Mouse (Mus musculus): ENCODE measurements around the gene Mfap3l. TPM values are rescaled to one million over a fixed set of nuclear protein-coding genes. Genes with fewer than 3 reads are reported as not detected.

The Mfap3l gene
- polyA plus RNA-seq, 1 experiment from 2014 or later, result 4.7 TPM

DNA sequence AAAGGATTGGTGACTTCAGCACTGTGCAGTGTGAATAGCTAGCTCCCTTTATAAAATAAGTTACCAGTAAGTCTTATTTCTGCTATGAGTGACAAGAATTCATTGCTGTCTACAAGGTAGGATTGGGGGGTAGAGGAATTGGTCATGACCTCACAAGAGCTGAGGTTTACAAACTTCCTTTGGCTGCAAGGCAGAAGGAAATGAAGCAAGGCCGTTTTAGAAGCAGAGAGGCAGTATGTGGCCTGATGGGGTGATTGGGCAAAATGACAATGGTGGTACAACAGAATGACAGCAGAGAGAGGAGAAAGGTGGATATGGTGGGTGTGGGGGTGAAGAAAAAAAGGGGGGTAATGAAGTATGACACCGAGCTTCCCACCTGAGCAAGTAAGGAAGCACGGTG, 82.1 kb downstream of the Mfap3l start:
- no peaks in the 10 kb centered on the region for H3K4me1 ChIP-seq
- no peaks in the 10 kb centered on the region for H3K27me3 ChIP-seq
- 63% methylated on average over 1 of the region's 3 CpGs for WGBS
- no peak overlapping the region for H3K27ac ChIP-seq
- H3K36me3 ChIP-seq, result no peaks in the 10 kb centered on the region
- no peak overlapping the region for H3K9ac ChIP-seq
- H3K4me2 ChIP-seq, result no peak overlapping the region
- no peak for ATAC-seq (ENCODE audit: borderline replicate concordance, extremely low read depth, low FRiP score, low TSS enrichment)
- no peaks in the 10 kb centered on the region for H3K9me3 ChIP-seq
- no peak overlapping the region for H3K4me3 ChIP-seq

DNA sequence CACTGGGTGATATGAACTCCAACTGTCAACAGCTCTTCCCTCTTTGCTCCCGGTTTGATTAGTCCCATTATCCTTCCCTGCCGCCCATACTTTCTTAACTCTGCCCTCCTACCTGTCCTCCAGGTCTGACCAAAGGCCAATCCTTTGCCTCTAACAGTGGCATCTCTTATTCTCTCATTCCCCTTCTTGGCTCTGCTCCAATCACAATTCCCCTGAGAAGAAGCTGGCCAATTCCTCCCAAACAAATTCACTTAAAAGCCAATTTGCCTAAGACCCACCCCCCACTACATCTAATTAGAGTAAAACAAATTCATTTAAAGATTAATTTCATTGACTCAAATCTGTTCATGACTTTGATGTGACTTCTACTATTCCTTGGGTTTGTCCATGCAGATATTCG, 86.1 kb downstream of the Mfap3l start:
- Histone ChIP-seq H3K9me3 (no peaks in the 10 kb centered on the region), H3K4me2 (no peak overlapping the region), H3K4me1 (no peaks in the 10 kb centered on the region), H3K36me3 (no peaks in the 10 kb centered on the region), H3K27me3 (no peaks in the 10 kb centered on the region), H3K4me3 (no peak overlapping the region), H3K27ac (no peak overlapping the region), H3K9ac (no peak overlapping the region)
- no peak for ATAC-seq (ENCODE audit: borderline replicate concordance, extremely low read depth, low FRiP score, low TSS enrichment)
- WGBS, result 58% methylated on average over 3 of the region's 3 CpGs

Other genes starting within 250 kb of the Mfap3l start
- not detected in 2 replicates for gene Gm10283, start 129.6 kb upstream of the Mfap3l start, polyA plus RNA-seq (2015; fragmentation: Nextera tagmentation; extraction: Ambion mirVana)
- gene Aadat, start 126.9 kb upstream of the Mfap3l start, polyA plus RNA-seq (2015; fragmentation: Nextera tagmentation; extraction: Ambion mirVana), result 0.57 and 1.2 TPM in 2 replicates